Mouse (Mus musculus): ENCODE measurements around the gene Etv5.

The Etv5 gene

GRCm38 (mm10) chr16:22439499-22440177, at the start of gene Etv5:
Etv5 (minus strand) TSS chr16:22439719.
- DNase-seq (ENCODE audit: inconsistent age in 2 of 2, low spot score in 1 of 2), result peak; percentile 99 to 100

DNA sequence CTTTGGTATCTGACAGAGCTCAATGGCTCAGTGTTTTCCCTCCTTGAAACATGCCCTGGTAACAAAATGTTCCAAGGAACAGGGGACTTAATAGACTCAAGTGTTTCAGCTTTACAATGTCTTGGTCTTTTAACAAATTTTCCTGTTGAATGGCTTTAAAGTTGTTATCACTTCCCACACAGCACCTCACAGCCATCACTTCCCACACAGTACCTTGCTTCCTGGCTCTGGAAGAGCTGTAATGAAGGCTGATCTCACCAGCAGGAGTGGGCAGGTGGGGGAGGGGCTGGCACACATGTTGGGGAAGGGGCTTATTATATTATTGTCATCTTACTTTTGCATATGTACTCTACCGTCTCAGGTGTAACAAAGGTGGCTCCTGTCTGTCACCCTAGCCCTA, 44.4 kb upstream of the Etv5 start:
- DNase-seq (ENCODE audit: inconsistent age in 2 of 2, low spot score in 1 of 2), result no peak

- no peak for DNase-seq (ENCODE audit: inconsistent age in 2 of 2, low spot score in 1 of 2)
Observed at GRCm38 (mm10) chr16:22479322-22479721, 39.8 kb upstream of the Etv5 start.

DNA sequence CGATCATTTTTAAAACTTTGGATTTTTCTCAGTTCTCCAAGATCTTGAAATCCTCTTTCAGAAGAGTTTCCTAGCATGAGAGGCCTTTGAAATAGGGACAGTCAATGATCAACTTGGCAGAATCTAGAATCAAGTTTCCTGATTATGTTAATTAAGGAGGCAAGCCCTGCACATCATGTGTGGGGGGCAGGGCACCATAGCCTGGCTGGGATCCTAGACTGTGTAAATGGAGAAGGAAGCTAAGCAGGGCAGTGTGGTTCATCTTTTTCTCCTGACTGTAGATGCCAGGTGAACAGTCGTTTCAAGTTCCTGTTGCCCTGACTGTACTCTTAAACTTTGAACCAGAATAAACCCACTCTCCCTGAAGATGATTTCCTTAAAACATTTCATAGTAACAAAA, 32.2 kb upstream of the Etv5 start:
- DNase-seq (ENCODE audit: inconsistent age in 2 of 2, low spot score in 1 of 2), result no peak

- peak; percentile 44 to 80 for DNase-seq (ENCODE audit: inconsistent age in 2 of 2, low spot score in 1 of 2)
Observed at GRCm38 (mm10) chr16:22469385-22469784, 29.9 kb upstream of the Etv5 start.

- no peak for DNase-seq (ENCODE audit: inconsistent age in 2 of 2, low spot score in 1 of 2)
Observed at GRCm38 (mm10) chr16:22467111-22467510, 27.6 kb upstream of the Etv5 start.

DNA sequence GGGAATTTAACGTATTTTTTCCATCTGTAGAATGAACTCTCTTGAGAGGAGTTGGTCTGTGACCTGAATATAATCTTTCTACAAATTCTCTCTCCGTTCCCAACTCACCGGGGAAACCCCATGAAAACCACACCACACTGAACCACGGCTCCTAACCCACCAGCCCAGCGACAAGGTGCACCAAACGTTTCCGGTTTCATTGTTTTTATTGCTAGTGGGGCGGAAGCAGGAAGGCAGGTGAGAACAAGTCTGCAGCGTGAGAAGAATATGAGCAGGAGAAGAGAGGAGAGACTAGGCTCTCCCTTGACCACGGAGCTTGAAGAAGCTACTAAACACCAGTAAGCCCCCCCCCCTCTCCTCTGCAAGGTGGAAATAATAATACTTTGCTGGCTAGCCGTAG, 26.9 kb upstream of the Etv5 start:
- no peak for DNase-seq (ENCODE audit: inconsistent age in 2 of 2, low spot score in 1 of 2)

DNA sequence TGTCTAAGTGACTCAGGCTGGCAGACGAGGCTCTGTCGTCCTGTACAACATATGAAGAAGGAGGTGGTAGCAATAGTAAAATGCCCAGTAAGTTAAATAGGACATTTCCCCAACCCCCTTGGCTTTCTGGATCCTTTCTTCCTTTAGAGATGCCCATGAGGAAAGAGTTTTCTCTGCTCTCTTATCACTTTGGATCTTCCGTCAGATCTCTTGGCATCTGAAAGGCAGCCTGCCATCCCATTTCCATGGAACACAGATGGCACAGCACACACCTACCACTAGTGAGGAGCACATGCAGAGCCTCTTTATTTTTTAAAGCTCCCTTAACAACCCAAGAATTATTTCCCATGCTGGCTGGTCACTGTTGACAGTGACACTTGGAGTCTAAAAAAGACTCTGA, 22.7 kb upstream of the Etv5 start:
- DNase-seq (ENCODE audit: inconsistent age in 2 of 2, low spot score in 1 of 2), result no peak

GRCm38 (mm10) chr16:22461728-22462127, 22.2 kb upstream of the Etv5 start:
- DNase-seq (ENCODE audit: inconsistent age in 2 of 2, low spot score in 1 of 2), result no peak

- no peak for DNase-seq (ENCODE audit: inconsistent age in 2 of 2, low spot score in 1 of 2)
Observed at GRCm38 (mm10) chr16:22460960-22461359, 21.4 kb upstream of the Etv5 start.

DNA sequence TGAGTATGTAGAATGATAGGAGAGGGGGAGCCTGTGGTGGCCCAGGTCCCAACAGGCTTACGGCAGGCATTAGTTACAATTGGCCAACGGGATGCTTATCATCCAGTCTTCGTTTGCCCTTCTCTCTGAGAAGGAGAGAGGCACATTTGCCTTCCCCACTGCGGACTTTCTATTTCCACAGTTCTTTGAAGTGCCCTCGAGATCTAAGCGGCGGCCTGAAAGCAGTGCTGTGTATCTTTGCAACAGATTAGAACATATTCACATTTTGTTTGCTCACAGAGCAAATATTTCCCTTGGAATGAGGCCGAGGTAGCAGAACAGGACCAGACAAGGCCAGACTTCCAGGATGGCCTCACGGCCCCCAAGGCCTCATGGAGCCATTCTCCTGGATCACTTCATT, 12.6 kb upstream of the Etv5 start:
- DNase-seq (ENCODE audit: inconsistent age in 2 of 2, low spot score in 1 of 2), result peak in 1 of 2 experiments; percentile 53

GRCm38 (mm10) chr16:22448093-22448492, 8.6 kb upstream of the Etv5 start:
- DNase-seq (ENCODE audit: inconsistent age in 2 of 2, low spot score in 1 of 2), result no peak

- DNase-seq (ENCODE audit: inconsistent age in 2 of 2, low spot score in 1 of 2), result no peak
Observed at GRCm38 (mm10) chr16:22444786-22445185, 5.3 kb upstream of the Etv5 start.

DNA sequence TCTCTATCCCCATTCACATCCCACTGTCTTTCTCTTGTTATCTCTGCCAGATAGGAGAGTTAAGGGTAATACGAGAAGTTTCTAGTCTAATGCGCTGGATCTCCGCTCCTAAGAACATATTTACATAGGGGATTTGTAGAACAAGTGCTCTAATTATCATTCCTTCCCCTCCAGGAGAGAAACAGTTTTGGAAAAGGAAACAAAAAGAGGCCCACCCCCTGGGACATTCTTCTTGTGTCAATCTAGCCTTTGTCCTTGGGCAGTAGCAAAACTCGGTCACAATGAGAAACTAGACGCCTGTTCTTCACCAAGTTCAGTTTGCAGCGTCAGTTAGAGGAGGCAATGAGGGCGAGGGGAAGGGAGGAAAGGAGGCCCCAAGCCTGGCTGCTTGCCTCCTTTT, 2.7 kb upstream of the Etv5 start:
- DNase-seq (ENCODE audit: inconsistent age in 2 of 2, low spot score in 1 of 2), result peak in 1 of 2 experiments; percentile 49

GRCm38 (mm10) chr16:22441317-22441716, 1.8 kb upstream of the Etv5 start:
- peak in 1 of 2 experiments; percentile 64 for DNase-seq (ENCODE audit: inconsistent age in 2 of 2, low spot score in 1 of 2)

- DNase-seq (ENCODE audit: inconsistent age in 2 of 2, low spot score in 1 of 2), result peak; percentile 75 to 89
Observed at GRCm38 (mm10) chr16:22440269-22440668, 750 bp upstream of the Etv5 start.

GRCm38 (mm10) chr16:22438441-22439373, 812 bp downstream of the Etv5 start:
- peak; percentile 78 to 90 for DNase-seq (ENCODE audit: inconsistent age in 2 of 2, low spot score in 1 of 2)

DNA sequence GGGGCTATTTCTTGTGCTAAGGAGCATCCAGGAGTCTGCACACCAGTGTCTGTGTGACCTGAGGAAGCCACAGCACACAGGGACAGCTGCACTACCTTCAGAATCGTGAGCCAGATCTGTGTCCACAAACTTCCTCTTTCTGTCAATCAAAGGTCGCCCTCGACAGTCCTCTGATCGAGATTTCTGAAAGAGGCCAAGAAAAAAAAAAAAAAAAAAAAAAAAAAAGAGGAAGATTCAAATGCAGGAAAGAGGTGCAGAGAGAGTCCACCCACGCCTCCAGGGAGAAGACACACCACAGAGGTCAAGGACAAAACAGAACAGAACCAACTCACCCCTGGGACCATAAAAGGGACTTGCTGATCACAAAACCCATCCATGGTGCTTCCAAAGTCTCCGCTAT, 3.4 kb downstream of the Etv5 start:
- peak in 1 of 2 experiments; percentile 48 for DNase-seq (ENCODE audit: inconsistent age in 2 of 2, low spot score in 1 of 2)

GRCm38 (mm10) chr16:22434530-22434929, 5.0 kb downstream of the Etv5 start:
- DNase-seq (ENCODE audit: inconsistent age in 2 of 2, low spot score in 1 of 2), result peak; percentile 66 to 83

DNA sequence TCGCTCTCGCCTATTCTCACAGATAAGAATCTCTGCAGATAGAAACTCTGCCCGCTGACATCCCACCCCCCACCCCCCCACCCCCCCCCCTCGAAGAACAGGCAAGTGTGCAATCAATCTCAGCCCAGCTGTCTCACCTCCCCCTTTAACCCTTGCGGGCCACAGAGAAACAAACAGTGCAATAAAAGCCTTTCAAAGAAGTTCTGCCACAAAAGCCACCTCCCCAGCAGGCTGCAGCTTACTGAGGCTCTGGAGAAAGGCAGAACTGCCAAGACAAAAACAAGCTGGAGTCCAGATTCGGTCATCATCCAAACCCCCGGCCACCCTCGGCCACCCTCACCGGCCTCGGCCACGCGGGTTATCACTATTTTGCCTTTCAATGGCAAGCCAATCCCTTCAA, 5.6 kb downstream of the Etv5 start:
- DNase-seq (ENCODE audit: inconsistent age in 2 of 2, low spot score in 1 of 2), result no peak

- DNase-seq (ENCODE audit: inconsistent age in 2 of 2, low spot score in 1 of 2), result no peak
Observed at GRCm38 (mm10) chr16:22431773-22432172, 7.7 kb downstream of the Etv5 start.

DNA sequence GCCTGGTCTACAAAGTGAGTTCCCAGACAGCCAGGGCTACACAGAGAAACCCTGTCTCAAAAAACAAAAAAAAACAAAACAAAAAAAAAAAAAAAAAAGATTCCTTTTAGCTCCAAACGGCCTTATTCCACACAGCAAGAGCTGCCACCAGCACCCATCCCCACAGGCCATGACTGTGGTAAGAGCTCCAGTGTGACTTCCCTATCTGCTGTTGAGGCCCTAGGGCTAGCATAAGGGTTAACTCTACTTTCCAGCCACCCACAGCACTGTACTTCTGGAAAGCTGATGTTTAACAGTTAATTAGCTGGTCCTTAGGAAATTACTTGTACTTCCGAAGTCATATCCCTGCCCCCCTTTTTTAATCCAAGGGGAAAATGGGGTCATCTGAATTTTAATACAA, 8.2 kb downstream of the Etv5 start:
- no peak for DNase-seq (ENCODE audit: inconsistent age in 2 of 2, low spot score in 1 of 2)

Data from adrenal gland, adult (tissue).